Mouse (Mus musculus) neural tube, embryonic 10.5 days (tissue): ENCODE measurements at regions not wholly inside any gene's neighbourhood (a gene's known extent, or its start where the extent isn't known, plus 50 kb on each side); places are given as distances from the start of the nearest gene placed in this dataset.

ENCODE experiments used
- DNase-seq: peaks from one replicate; pipeline ENCODE4 v3.0.0-alpha.2; 2017; ENCODE audit warnings: low spot score; ENCODE audit errors: extremely low spot score

GRCm38 (mm10) chr5:73729646-73730045 lies 78.5 kb downstream of the Spata18 start:
- DNase-seq = no peak

- DNase-seq = no peak
These were observed 80.2 kb downstream of the Spata18 start for GRCm38 (mm10) chr5:73731423-73731822.

- no peak for DNase-seq
These were observed 80.9 kb downstream of the Spata18 start for GRCm38 (mm10) chr5:73731991-73732565.

GRCm38 (mm10) chr5:73740766-73741165 lies 89.6 kb downstream of the Spata18 start:
- no peak for DNase-seq

- DNase-seq = no peak
These were observed 90.3 kb downstream of the Spata18 start for GRCm38 (mm10) chr5:73741441-73741840.

GRCm38 (mm10) chr5:73743953-73744352 lies 92.8 kb downstream of the Spata18 start:
- DNase-seq = no peak

- no peak for DNase-seq
These were observed 98.6 kb downstream of the Spata18 start for GRCm38 (mm10) chr5:73749791-73750190.

- DNase-seq = no peak
These were observed 101.1 kb downstream of the Spata18 start for GRCm38 (mm10) chr5:73752225-73752644.

- no peak for DNase-seq
These were observed 102.6 kb downstream of the Spata18 start for GRCm38 (mm10) chr5:73753827-73754226.

GRCm38 (mm10) chr5:73758534-73758933 lies 107.4 kb downstream of the Spata18 start:
- DNase-seq = no peak

GRCm38 (mm10) chr5:73761236-73761635 lies 110.1 kb downstream of the Spata18 start:
- DNase-seq = no peak

- peak; percentile 76 for DNase-seq
These were observed 110.5 kb downstream of the Spata18 start for GRCm38 (mm10) chr5:73761709-73762108.

GRCm38 (mm10) chr5:73764226-73764625 lies 113.0 kb downstream of the Spata18 start:
- no peak for DNase-seq

GRCm38 (mm10) chr5:73765466-73765865 lies 114.3 kb downstream of the Spata18 start:
- DNase-seq = no peak

- no peak for DNase-seq
These were observed 117.1 kb downstream of the Spata18 start for GRCm38 (mm10) chr5:73768253-73768652.

GRCm38 (mm10) chr5:73775775-73776548 lies 124.8 kb downstream of the Spata18 start:
- DNase-seq = no peak

GRCm38 (mm10) chr5:73777282-73777921 lies 126.2 kb downstream of the Spata18 start:
- DNase-seq = no peak

GRCm38 (mm10) chr5:73781190-73781940 lies 130.2 kb downstream of the Spata18 start:
- DNase-seq = no peak

- peak; percentile 82 for DNase-seq
These were observed 131.3 kb downstream of the Spata18 start for GRCm38 (mm10) chr5:73782214-73783091.

GRCm38 (mm10) chr5:73787275-73787674 lies 136.1 kb downstream of the Spata18 start:
- no peak for DNase-seq

- no peak for DNase-seq
These were observed 141.0 kb downstream of the Spata18 start for GRCm38 (mm10) chr5:73792216-73792615.
